Mouse (Mus musculus) layer of hippocampus, postnatal 25 days (tissue): ENCODE data around the gene Slc38a9. TPM values are rescaled to one million over a fixed set of nuclear protein-coding genes. Genes with fewer than 3 reads are reported as not detected.

ENCODE experiments used
- DNase-seq, 2 experiments: peaks; one replicate each; pipeline ENCODE4 v3.0.0; 2022; ENCODE audit warnings: mixed read lengths in 2 of 2, low spot score in 1 of 2; ENCODE audit errors: extremely low spot score in 1 of 2
- total RNA-seq, 2 experiments: library from RNA; stranded (reverse); gene quantifications; 2 replicates each; pipeline ENCODE4 v1.2.3; 2021

Gene Slc38a9
- total RNA-seq, 2 experiments from 2014 or later: 20.0 to 28.0 TPM

DNA sequence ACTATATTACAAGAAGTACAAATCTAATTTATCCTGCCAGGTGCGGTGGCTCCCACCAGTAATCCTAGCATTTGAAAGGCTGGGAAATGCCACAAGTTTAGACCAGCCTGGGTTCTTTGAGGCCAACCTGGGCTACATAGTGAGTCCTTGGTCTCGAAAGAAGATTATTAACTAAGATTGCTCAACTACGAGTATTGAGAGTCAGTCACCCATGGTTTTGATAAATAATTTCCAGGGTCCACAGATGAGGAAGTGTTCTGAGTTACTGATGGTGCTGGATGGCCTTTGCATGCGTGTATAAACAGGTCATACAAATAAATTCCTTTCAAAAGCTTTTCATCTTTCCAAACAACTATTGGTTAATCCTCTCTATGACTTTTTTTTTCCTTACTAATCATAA lies 83.1 kb downstream of the Slc38a9 start:
- no peak for DNase-seq

DNA sequence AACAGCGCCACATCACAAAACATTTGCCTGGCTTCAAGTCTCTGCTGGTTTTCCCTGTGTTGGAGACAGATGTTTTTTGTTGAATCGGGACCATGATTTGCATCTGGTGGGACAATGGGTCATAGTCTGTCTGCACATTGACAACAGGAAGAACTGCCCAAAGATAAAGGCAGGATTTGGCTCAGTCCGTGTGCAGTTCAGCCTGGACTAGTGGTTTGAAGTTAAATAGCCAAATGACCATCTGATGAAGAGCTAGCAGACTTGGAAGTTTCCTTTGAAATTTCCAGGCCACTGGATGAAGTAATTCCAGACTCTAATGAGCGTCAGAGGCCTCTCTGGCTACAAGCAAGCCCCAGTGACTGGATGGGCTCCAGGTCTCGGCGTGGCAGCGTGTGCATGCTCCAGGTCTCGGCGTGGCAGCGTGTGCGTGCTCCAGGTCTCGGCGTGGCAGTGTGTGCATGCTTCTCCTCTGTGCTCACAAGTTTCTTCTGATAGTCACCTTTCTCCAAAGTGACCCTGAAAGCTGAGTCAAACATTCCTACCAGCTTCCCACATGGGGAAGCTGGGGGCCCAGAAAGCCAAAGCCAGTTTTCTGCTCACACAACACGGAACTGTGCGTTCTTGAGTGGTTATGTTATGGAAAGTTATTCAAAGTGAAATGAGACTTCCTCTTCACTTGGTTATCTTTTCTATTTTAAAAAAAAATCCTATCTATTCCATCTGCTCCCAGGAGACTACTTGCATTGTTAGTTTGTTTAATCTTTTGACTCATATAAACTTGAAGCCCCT lies 83.7 kb downstream of the Slc38a9 start:
- DNase-seq: no peak

DNA sequence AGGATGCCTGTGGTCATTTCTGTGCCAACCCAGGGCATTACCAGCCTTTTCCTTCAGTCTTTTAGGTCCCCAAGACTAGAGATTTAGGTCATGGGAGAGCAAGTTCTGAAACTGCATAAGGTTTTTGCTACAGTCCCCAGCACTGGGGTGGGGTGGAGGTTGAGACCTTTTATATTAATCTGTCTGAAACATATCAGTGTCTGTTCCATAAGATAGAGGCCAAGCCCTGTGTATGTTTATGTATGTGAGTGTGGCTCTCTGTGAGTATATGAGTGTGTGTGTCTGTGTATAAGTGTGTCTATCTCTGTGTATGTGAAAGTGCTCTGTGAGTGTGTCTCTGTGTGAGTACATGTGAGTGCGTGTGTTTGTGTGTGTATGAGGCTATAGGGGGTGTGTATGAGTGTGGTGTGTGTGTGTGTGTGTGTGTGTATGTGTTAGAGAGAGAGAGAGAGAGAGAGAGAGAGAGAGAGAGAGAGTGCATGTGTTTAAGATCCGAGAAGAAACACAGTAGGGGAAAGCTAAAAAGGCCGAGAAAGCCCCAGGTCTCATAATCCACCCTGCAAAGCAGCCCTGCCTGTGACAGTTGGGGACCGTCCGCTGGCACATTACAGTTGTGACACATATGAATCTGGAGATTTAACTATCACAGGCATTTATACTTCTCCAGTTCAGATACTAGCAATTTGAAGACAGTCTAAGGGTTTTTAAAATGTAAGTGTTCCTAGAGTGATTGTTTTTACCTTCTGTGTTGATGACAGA lies 85.6 kb downstream of the Slc38a9 start:
- DNase-seq: no peak

DNA sequence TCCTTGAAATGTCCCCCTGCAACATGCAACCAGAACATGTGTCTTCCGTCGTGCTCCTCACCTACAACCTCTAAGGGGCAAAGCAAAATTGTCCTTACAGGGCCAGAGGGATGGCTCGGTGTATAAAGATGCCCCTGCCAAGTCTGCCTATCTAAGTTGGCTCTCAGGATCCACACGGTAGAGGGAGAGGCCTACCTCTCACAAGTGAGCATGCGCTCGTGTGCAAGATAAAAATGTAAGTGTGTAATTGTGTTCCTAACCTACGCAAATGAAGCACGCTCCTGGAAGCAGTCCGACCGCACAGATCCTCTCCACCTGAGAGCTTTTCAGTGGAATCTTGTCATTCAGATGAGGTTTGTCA lies 86.1 kb downstream of the Slc38a9 start:
- no peak for DNase-seq

DNA sequence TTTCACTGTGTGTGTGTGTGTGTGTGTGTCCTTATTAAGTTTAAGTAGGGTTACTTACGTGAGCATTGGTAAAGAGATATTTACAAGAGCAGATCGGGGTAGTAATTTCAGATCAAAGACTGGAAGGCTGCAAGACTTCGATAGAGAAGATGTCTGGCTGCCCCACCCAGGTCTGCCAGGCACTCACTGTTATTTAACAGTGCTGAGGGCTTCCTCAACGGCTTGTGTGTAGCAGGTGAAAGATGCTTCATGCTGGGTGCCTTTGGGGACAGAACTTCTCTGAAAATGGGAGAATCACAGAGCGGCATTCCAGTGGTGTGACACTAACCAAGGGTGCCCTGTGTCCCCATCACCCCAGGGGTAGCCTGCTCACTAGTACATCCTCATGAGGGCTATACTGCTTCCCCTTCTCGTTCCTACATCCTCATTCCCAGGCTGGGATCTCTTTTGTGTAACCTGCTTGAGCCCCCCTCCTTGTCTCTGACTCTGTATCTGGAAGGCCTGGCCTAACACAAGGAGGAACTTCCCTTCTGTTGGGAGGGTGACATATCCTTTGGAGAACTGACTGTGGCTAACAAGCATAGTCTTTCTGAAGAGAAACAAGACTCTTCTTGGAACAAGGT lies 87.4 kb downstream of the Slc38a9 start:
- DNase-seq: no peak

DNA sequence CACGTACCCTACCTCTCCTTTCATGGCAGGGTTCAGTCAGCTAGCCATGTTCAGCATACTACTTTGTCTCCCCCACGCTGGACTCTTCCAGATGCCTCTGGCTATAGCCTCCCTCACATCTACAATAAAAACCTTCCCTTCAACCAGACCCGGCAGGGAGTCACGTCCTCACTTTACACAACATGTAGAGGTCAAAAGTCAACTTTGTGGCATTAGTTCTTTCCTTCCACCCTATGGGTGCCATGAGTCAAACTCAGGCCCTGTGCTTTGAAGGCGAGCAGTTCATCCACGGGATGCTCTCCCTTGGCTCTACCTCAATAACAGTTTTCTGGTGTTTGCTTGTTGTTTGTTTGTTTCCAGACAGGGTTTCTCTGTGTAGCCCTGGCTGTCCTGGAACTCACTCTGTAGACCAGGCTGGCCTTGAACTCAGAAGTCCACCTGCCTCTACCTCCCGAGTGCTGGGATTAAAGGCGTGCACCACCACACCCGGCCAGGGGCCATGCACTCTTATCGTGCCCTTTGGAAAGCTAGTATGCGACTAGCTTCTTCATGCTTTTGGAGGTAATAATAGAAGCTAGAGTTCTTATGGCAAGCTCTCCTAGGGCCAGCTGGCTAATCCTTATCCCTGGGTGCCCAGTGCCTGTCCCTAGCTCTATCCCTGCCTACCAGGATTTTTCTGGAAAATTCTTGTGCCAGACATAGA lies 88.4 kb downstream of the Slc38a9 start:
- no peak for DNase-seq

DNA sequence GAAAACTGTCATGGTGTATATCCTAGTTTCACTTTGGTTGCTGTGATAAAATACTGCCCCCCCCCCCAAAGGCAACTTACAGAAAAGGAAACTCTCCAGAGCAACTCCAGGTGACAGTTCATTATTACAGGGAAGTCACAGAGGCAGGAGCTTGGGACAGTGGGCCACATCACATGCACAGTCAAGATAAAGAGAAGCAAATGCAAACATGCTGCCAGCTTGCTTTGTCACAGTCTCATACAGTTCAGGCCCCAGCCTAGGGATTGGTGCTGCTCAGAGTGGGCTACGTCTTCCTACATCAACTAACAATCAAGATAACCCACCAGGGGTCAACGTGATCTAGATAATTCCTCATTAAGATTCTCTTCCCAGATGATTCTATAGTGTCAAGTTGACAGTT lies 89.3 kb downstream of the Slc38a9 start:
- DNase-seq: no peak

DNA sequence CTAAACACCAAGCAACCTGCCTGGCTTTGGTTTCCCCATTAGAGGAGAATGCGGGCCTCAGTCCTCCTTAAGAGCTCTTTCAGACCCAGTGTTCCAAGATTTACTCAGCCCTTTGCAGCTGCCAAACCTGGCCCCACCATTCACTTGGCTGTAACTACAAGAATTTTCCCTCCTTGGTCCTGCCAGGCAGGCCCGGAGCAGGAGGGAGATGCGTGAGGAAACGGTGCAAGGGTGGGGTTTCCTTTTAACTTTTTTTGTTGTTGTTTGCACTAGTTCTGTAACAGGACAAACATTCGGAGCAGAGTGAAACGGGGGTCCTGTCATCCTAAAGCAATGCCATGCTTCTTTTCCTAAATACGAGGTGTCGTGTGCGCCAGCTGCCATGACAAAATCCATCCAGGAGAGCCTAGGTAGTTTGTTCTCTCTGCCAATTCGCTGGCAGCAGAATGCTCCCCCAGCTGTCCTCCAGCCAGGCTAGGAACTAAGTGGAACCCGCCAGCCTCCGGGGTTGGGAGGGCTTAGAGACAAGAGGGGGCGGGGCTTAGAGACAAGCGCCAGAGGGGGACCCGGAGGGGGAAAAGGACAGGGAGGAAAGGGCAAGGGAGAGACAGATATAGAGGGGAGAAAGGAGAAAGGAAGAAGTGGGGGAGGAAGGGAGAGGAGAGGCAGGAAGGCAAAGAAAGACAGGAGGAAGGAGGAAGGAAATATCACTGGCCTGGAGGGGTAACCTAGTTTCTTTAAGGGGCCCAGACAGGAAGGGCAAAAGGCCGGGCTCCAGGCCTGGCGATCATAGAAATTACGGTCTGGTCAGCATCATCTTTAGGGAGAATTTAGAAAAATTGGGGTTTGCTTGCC lies 91.1 kb downstream of the Slc38a9 start:
- no peak for DNase-seq

DNA sequence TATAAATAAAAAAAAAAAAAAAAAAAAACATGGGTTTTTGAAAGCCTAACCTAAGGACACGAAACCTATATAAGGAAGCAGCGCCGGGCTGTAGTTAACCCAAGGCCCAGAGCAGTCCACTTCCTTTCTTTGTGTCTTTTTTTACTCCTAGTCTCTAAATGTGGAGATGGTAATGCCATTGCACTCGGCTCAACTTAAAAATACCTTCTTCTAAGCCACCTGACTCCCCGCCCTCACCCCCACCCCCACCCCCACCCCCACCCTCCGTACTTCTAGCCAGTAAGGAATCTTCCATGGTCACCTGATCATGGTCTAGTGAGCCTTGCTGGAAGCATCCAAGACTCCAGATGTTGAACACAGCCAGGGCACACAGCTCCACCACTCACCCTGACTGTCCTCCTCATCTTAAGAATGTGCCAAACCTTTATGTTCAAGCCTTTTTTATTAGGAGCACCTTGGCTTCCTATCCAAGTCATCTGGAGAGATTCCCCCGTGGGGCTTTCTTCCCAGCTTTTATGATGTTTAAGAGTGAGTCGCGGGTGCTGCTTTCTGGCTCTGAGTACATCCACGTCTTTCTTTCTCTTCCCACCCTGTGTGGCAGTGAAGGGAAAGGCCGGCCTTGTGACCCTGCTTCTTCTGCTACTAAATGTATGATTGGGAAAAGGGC lies 91.9 kb downstream of the Slc38a9 start:
- DNase-seq: no peak

DNA sequence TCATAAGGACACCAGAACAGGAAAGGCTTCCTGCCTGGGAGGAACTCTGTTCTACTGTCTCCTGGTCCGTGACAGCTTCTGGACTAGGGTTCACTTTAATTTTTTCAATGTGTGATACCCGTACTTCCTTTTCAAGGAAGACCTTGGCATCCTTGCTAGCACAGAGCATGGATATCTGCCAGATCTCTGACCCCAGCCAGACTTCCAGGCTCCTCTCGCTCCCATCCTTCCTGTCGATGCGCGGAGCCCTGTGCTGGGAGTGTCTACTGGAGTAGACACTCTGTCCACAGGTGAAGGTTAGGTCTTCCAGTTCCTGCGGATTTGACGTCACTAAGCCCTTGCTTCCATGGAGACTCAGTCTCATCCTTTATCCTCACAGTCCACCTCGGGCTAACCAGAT lies 93.0 kb downstream of the Slc38a9 start:
- DNase-seq: no peak

DNA sequence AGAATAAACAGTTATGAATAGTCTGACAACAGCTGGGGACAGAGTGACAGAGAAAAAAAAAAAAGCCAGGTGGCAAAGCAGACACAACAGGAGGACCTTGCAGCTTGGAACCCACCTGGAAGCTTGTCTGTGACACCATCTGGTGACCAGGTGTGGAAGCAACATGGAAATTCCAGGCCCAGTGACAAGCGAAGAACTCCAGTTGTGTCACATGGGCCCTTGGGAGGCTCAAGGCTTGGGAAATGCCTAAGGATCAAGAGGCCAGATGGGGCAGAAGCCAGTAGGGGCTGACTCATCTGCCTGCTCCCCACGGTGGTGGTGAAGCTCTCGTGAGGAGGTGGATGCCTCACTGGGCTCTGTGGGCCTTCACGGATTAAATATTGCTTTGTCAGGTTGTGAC lies 94.3 kb downstream of the Slc38a9 start:
- DNase-seq: no peak

DNA sequence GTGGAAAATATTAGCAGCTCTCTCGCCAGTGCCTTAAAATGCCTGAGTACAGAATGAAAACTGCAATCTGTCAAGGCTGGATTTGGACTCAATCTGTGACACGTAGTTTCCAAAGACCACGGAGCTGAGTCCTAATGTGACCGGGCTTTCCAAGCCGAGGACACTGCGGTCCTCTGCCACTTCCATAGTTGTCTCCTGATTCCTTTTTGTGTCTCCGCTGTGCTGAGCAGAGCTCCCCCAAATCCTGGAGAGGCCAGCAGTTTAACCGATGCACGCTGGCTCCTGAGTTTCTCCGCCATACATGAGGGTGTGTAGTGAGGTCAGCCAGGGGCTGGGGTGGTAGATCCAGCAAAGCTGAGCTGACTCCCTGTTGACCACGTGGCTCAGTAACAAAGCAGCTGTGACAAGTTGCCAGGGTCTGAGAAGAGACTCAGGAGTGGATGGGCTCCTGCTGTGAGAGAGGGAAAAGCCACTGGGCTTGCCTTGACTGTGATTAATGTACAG lies 95.0 kb downstream of the Slc38a9 start:
- DNase-seq: no peak

DNA sequence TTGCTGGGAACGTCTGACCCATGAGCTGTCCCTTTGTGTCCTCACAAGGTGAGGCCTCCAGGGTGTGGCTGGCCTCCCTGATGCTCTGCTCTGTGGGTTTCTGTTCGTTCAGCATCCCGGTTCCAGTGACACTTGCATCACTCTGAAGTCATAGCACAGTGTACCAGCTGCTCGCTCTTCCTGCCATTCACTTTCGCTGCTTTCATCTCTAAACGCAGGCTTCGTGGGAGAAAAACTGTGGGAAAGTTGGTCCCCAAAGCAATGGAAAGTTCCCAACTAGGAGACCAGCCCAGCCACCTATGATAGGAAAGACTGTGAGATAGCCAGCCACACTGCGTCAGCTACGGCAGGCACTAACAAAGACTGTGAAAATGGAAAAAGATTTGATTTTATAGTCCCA lies 96.8 kb downstream of the Slc38a9 start:
- DNase-seq: no peak

DNA sequence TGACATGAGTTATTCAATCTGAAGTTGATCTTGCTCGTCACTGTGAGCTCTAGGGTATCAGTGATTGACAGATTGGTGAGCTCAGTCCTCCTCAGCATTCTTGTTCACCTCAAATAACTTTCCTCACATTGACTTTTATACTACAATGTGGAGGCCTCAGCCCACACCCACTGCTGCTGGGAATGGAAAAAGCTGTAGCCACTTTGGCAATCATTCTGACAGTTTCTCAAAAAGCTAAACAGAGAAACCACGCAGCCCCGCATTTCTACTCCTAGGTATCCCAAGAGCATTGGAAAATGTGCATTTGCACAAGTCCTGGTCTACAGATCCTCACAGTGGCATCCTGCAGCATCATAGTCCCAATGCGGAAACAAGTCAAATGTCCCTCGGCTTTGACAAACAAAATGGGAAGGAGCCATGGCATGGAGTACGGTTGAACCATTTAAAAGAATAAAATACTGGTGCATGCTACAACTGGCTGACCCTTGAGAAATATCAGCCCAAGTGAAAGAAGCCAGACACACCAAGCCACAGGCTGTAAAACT lies 98.1 kb downstream of the Slc38a9 start:
- DNase-seq: no peak

DNA sequence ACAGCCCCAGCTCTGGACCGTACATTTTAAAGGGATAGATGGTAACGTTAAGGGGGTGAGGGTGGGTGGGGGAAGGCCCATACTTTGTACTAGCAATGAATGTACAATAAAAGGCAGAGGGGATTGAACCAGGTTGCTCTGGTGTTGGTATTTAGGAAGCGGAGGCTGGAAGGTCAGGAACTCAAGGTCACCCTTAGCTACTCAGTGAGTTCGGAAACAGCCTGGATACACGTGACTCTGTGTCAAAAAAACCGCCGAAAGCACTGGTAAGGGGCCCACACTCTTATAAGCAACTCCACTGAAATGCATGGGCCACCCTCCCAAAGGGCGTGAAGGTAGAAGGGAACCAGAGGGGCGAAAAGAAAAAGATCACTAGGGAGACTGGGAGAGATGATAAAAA lies 98.8 kb downstream of the Slc38a9 start:
- no peak for DNase-seq

DNA sequence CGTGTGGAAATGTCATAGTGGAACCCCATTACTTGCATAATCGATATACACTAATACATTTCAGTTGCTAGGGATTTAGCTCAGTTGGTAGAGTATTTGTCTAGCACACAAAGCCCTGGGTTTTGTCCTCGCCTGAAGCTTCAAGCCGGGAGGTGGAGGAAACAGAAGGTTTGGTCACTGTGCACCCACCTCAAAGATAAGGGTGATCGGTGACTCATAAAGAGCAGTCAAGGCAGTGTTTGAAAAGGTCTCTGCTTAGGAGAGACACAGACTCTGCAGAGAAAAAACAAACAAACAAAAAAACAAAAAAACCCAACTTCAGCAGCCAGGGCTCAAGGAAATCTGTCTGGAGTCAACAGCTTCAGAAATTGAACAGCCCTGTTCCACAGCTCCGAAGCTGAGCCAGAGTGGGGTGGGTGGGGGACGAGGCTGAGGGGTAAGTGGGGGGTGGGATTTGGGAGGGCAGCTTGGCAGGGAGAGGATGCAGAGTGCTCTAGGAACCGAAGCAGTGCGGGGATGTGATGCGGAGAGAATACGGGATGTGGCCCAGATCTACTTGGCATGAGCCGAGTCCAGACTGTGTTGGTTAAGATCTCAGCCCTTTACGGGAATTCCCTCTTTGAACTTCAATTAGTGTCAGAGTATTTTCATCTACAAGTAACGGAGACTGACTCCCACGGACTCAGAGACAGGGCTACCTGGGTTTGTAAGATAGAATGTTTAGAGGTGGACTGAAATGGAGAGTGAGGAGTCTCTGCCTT lies 99.4 kb downstream of the Slc38a9 start:
- no peak for DNase-seq

DNA sequence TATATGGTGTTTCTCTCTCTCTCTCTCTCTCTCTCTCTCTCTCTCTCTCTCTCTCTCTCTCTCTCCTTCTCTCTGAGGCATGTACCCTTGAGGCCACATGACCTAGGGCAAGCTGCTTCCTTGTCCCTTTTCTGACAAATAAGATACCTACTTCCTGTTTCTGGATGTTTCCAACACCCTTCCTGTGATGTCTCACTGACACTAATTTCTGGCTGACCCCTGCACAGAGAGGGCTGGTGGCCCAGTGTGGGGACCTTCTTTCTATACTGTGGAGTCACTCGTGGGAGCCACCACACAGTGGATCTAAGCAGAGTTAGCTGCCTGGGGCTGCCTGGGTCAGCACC lies 100.0 kb downstream of the Slc38a9 start:
- DNase-seq: no peak

DNA sequence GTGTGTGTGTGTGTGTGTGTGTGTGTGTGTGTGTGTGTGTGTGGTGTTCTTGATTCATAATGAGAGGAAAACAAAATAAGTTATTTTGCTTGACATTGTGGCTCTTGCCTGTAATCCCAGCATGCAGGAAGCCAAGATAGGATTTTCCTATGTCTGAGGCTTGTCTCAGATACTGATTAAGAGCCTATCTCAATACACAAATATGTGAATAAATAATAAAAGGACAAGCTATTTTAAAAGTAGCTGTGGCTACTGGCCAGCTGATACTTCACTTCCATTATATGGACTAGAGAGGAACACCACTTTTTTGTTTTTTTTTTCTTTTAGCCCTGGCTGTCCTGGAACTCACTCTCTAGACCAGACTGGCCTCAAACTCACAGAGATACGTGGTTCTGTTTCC lies 101.2 kb downstream of the Slc38a9 start:
- no peak for DNase-seq

DNA sequence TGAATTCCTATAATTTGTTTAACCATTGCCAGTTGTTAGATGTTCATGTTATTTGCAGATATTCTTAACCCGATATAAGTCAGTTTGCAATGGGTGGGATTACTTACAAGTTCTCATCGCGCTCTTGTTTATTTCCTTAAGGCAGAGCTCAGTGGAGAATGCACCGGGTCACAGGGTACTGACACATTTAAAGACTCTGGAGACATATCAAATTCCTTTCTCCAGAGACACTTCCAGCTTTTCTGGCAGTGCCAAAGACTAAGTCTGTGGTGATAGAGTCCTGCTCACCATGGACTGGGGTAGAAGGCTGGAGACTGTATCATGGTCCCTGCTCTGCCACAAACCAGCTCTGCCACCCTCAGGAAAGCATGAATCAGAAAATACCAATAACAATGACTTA lies 102.0 kb downstream of the Slc38a9 start:
- no peak for DNase-seq
